Comparison of ENCODE assay signal across 8 mouse cellular contexts in the genomic region with DNA sequence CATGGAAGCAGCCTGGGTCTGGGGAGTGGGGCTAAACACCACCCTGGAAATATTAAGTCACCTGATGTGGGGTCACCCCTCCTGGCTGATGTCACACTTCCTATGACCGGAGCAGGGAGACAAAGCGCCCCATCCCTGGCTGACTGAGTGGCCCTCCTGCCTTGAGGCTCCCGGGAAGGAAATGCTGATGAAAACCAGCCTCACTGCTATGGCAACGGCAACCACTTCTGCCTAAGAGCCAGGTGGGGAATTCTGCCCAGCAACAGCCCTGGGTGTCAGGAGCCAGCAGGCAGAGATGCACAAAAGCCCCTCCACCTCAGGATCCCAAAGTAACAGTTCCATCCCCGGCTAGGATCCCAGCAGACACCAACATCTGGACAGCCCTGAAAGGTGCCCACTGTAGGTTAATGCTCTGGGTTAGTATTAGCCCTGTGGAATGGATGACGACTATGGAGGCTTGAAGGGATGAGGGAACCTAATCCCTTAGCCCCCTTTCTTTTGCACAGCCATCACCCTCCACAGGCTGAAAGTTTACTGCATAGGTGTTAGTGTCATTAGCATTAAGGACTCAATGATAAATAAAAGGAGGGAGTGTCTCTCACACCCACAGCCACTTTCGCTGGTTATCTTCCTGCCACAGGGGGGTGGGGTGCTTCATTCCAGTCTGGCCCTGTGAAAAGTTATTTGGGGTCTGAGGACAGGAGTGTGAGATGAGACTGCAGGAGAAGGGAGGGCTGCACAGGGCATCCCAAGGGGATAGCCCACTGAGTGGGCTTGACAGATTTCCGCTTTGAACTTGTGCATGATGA. TPM values are rescaled to one million over a fixed set of nuclear protein-coding genes. Genes with fewer than 3 reads are reported as not detected.
DNase-seq lines count a peak whose midpoint lies in the region; ATAC-seq and TF ChIP-seq lines count a peak whose summit lies in the region.

No protein-coding gene starts in this region.

- TF ChIP-seq RAD21 in CH12.LX (IDR thresholded peaks at IDR 0.05; ENCODE audit: low read depth, low read length): no peak

- dilution Hi-C loops in CH12.LX (cut with MboI; ENCODE audit: extremely low pct_ligation_motif_present, extremely low pct_unique_long_range_greater_than_20kb, low sequenced_read_pairs): no loop called here

- DNase-seq in heart, adult 9 months (ENCODE audit: low spot score in 2 of 2): no peak
- peak; percentile 37 for DNase-seq in CH12.LX (ENCODE audit: extremely low read depth)
- peak; percentile 77 for DNase-seq in forebrain, embryonic 14.5 days (ENCODE audit: low spot score)
- no peak for DNase-seq in liver, embryonic 13.5 days
- DNase-seq in ovary, adult 18-20 months (ENCODE audit: low spot score): no peak
- no peak for DNase-seq in urinary bladder, adult 18-20 months (ENCODE audit: low spot score in 2 of 2)
- no peak for DNase-seq in thymus, postnatal 25 days

- no peak for TF ChIP-seq CTCF in CH12.LX (conservative IDR thresholded peaks at IDR 0.05 in 1 of 2, IDR thresholded peaks at IDR 0.05 in 1 of 2; ENCODE audit: low read depth in 2 of 2, low read length in 2 of 2)

- peak; percentile 42; the same call in 1 of the 2 replicates for ATAC-seq in heart, embryonic 12.5 days (ENCODE audit: insufficient number of reproducible peaks, low FRiP score)
- ATAC-seq in forebrain, embryonic 14.5 days: peak; percentile 47
- peak; percentile 48 for ATAC-seq in liver, embryonic 13.5 days (ENCODE audit: low read depth)

- H3K4me2 ChIP-seq in heart, embryonic 12.5 days: peak overlapping the region; percentile 5; the same call in 1 of the 2 replicates
- H3K4me2 ChIP-seq in CH12.LX (ENCODE audit: insufficient read depth, low read depth, poor library complexity, severe bottlenecking): no peak overlapping the region
- no peak overlapping the region; the same call in 1 of the 2 replicates for H3K4me2 ChIP-seq in forebrain, embryonic 14.5 days (ENCODE audit: low read length)
- H3K4me2 ChIP-seq in liver, embryonic 13.5 days: no peak overlapping the region

- TF ChIP-seq EP300 in CH12.LX (IDR thresholded peaks at IDR 0.05; ENCODE audit: low read length): no peak

- no peak overlapping the region for H3K27ac ChIP-seq in heart, embryonic 12.5 days (ENCODE audit: poor library complexity, severe bottlenecking)
- no peak overlapping the region for H3K27ac ChIP-seq in CH12.LX (ENCODE audit: insufficient read depth, low read depth)
- peak overlapping the region; percentile 10 for H3K27ac ChIP-seq in forebrain, embryonic 14.5 days (ENCODE audit: low read depth, low read length)
- no peak overlapping the region for H3K27ac ChIP-seq in liver, embryonic 13.5 days

- in situ Hi-C loops in CH12.LX (cut with MboI; ENCODE audit: low pct_ligation_motif_present, low pct_unique_long_range_greater_than_20kb, low sequenced_read_pairs): no loop called here

- no peaks in the 10 kb centered on the region for H3K36me3 ChIP-seq in heart, embryonic 12.5 days
- H3K36me3 ChIP-seq in CH12.LX (replicated peaks in 1 of 2; ENCODE audit: control insufficient read depth in 1 of 2, insufficient read depth in 1 of 2, low read length in 1 of 2): peaks cover 0 to 2% of the 10 kb centered on the region in 2 experiments
- no peaks in the 10 kb centered on the region for H3K36me3 ChIP-seq in forebrain, embryonic 14.5 days (ENCODE audit: control insufficient read depth, insufficient read depth, low read length)
- no peaks in the 10 kb centered on the region for H3K36me3 ChIP-seq in liver, embryonic 13.5 days

- H3K9ac ChIP-seq in heart, embryonic 12.5 days: peak overlapping the region; percentile 13; the same call in 1 of the 2 replicates
- H3K9ac ChIP-seq in CH12.LX (ENCODE audit: insufficient read depth, low read depth): no peak overlapping the region
- H3K9ac ChIP-seq in forebrain, embryonic 14.5 days (ENCODE audit: low read length): no peak overlapping the region
- no peak overlapping the region for H3K9ac ChIP-seq in liver, embryonic 13.5 days

- no peak overlapping the region for H3K4me3 ChIP-seq in heart, embryonic 12.5 days
- no peak overlapping the region for H3K4me3 ChIP-seq in CH12.LX (replicated peaks in 1 of 3; ENCODE audit: low read depth in 2 of 3, low read length in 2 of 3, poor library complexity in 1 of 3)
- no peak overlapping the region for H3K4me3 ChIP-seq in forebrain, embryonic 14.5 days (ENCODE audit: low read depth, low read length)
- no peak overlapping the region for H3K4me3 ChIP-seq in liver, embryonic 13.5 days (replicated peaks)

- 0 out of 2 replicates have a peak, but pooled peaks cover 3% of the 10 kb centered on the region for H3K9me3 ChIP-seq in heart, embryonic 12.5 days (replicated peaks)
- H3K9me3 ChIP-seq in CH12.LX (replicated peaks; ENCODE audit: low read length): peaks cover 4% of the 10 kb centered on the region
- H3K9me3 ChIP-seq in forebrain, embryonic 14.5 days (replicated peaks; ENCODE audit: control insufficient read depth, low read length): no peaks in the 10 kb centered on the region
- no peaks in the 10 kb centered on the region for H3K9me3 ChIP-seq in liver, embryonic 13.5 days (replicated peaks)

- H3K27me3 ChIP-seq in heart, embryonic 12.5 days (replicated peaks): no peaks in the 10 kb centered on the region
- H3K27me3 ChIP-seq in CH12.LX (replicated peaks): no peaks in the 10 kb centered on the region
- no peaks in the 10 kb centered on the region for H3K27me3 ChIP-seq in forebrain, embryonic 14.5 days (replicated peaks; ENCODE audit: control insufficient read depth, insufficient read depth, low read length)
- H3K27me3 ChIP-seq in liver, embryonic 13.5 days: no peaks in the 10 kb centered on the region

- peaks cover 23% of the 10 kb centered on the region for H3K4me1 ChIP-seq in heart, embryonic 12.5 days (replicated peaks)
- H3K4me1 ChIP-seq in CH12.LX (ENCODE audit: control insufficient read depth in 1 of 2, insufficient read depth in 2 of 2): peaks cover 19 to 44% of the 10 kb centered on the region in 2 experiments
- peaks cover 25% of the 10 kb centered on the region for H3K4me1 ChIP-seq in forebrain, embryonic 14.5 days (ENCODE audit: control insufficient read depth, insufficient read depth, low read length)
- H3K4me1 ChIP-seq in liver, embryonic 13.5 days (replicated peaks): peaks cover 9% of the 10 kb centered on the region

- TF ChIP-seq POLR2A in CH12.LX (IDR thresholded peaks at IDR 0.05; ENCODE audit: low read depth, low read length): no peak

- H3K79me2 ChIP-seq in CH12.LX (replicated peaks; ENCODE audit: control insufficient read depth, extremely low read depth, insufficient read depth, poor library complexity, severe bottlenecking): no peaks in the 10 kb centered on the region

- 20% methylated on average over 8 of the region's 8 CpGs for WGBS in heart, embryonic 12.5 days
- WGBS in forebrain, embryonic 14.5 days: 29% methylated on average over 8 of the region's 8 CpGs
- 34% methylated on average over 8 of the region's 8 CpGs for WGBS in liver, embryonic 13.5 days (ENCODE audit: insufficient replicate concordance)

TF ChIP-seq in CH12.LX, 34 proteins besides CTCF, POLR2A, EP300 and RAD21:
- TF ChIP-seq TBP (conservative IDR thresholded peaks at IDR 0.05; ENCODE audit: low read depth, low read length) (no peak), UBTF (IDR thresholded peaks at IDR 0.05; ENCODE audit: low read depth, low read length) (no peak), PAX5 (IDR thresholded peaks at IDR 0.05; ENCODE audit: low read length) (no peak), MAZ (IDR thresholded peaks at IDR 0.05; ENCODE audit: low read depth, low read length) (no peak), ETS1 (conservative IDR thresholded peaks at IDR 0.05; ENCODE audit: low read depth, low read length) (no peak), MEF2A (IDR thresholded peaks at IDR 0.05; ENCODE audit: borderline replicate concordance, low read depth, low read length) (no peak), POLR2AphosphoS2 (IDR thresholded peaks at IDR 0.05; ENCODE audit: low read depth, low read length) (no peak), MXI1 (IDR thresholded peaks at IDR 0.05; ENCODE audit: low read depth, low read length) (no peak), MYC (IDR thresholded peaks at IDR 0.05; ENCODE audit: low read depth, low read length) (no peak), ZC3H11A (IDR thresholded peaks at IDR 0.05; ENCODE audit: low read depth, low read length) (no peak), KAT2A (IDR thresholded peaks at IDR 0.05; ENCODE audit: insufficient replicate concordance, low read length) (no peak), NRF1 (IDR thresholded peaks at IDR 0.05; ENCODE audit: low read depth, low read length) (no peak), HCFC1 (IDR thresholded peaks at IDR 0.05; ENCODE audit: low read depth, low read length) (no peak)

RNA-seq across cellular contexts. Expression of gene Nkain1, which starts 21.5 kb away (rescaled TPM):
- 1.1 and 1.3 TPM in 2 replicates for polyA plus RNA-seq in heart, embryonic 12.5 days (2016; fragmentation: Nextera tagmentation; extraction: Ambion mirVana)
- total RNA-seq in CH12.LX (2012; rRNA removed): 18.4 and 19.6 TPM in 2 replicates
- 3.1 and 5.5 TPM in 2 replicates for total RNA-seq in CH12.LX (2014; rRNA removed)
- polyA plus RNA-seq in CH12.LX (2012; ENCODE audit: insufficient read length, low read depth): 23.1 TPM in 2 replicates
- 12.6 and 15.8 TPM in 2 replicates for polyA plus RNA-seq in forebrain, embryonic 14.5 days (2014; fragmentation: Nextera tagmentation; extraction: Ambion mirVana)
- not detected in 2 replicates for polyA plus RNA-seq in liver, embryonic 13.5 days (2015; fragmentation: Nextera tagmentation; extraction: Ambion mirVana)

Comparison
In these comparisons a context has a peak if more than half of its experiments do, and no peak if none do; other contexts are left out.
1. DNase-seq: peak in CH12.LX (single experiment) and forebrain, embryonic 14.5 days (single experiment); none in heart, adult 9 months (0 of 2), liver, embryonic 13.5 days (single experiment), ovary, adult 18-20 months (single experiment), urinary bladder, adult 18-20 months (0 of 2) and thymus, postnatal 25 days (single experiment).
2. Peak in every context shown above with its lines, with median percentiles within 50 percentile points of each other: ATAC-seq.